Mouse (Mus musculus) intestine, embryonic 14.5 days (tissue): Measurements from ENCODE around the gene Cplx3. TPM values are rescaled to one million over a fixed set of nuclear protein-coding genes. Genes with fewer than 3 reads are reported as not detected.

Experiments
- ATAC-seq: fragments of 200-750 bp; cut with Nextera tagmentation; replicated peaks from 2 replicates; pipeline ENCODE4 v1.8.0; 2017; ENCODE audit warnings: low read depth, moderate number of reproducible peaks, moderate TSS enrichment, moderate library complexity; ENCODE audit not compliant: low FRiP score, low TSS enrichment
- DNase-seq: peaks from one replicate; pipeline ENCODE4 v3.0.0-alpha.2; 2018; ENCODE audit warnings: low spot score
- H3K27ac ChIP-seq: fragments of 300-500 bp; sonication (generic); 2 replicates; pipeline ENCODE4 v1.5.1; 2014; ENCODE audit warnings: low read depth, mild to moderate bottlenecking, control low read depth
- H3K27me3 ChIP-seq: fragments of 300-500 bp; sonication (generic); replicated peaks from 2 replicates; pipeline ENCODE4 v1.6.1; 2014; ENCODE audit warnings: low read length, control low read depth; ENCODE audit not compliant: control insufficient read depth, insufficient read depth
- H3K36me3 ChIP-seq: fragments of 300-500 bp; sonication (generic); 2 replicates; pipeline ENCODE4 v1.6.1; 2014; ENCODE audit warnings: low read length, control low read depth; ENCODE audit not compliant: control insufficient read depth, insufficient read depth
- H3K4me1 ChIP-seq: fragments of 300-500 bp; sonication (generic); replicated peaks from 2 replicates; pipeline ENCODE4 v1.6.1; 2014; ENCODE audit warnings: low read length, control low read depth, mixed read lengths; ENCODE audit not compliant: control insufficient read depth, insufficient read depth
- H3K4me2 ChIP-seq: fragments of 300-500 bp; sonication (generic); 2 replicates; pipeline ENCODE4 v1.6.1; 2014; ENCODE audit warnings: low read length
- H3K4me3 ChIP-seq: fragments of 300-500 bp; sonication (generic); 2 replicates; pipeline ENCODE4 v1.5.1; 2014; ENCODE audit warnings: low read depth, low read length, control low read depth, mixed read lengths
- H3K9ac ChIP-seq: fragments of 300-500 bp; sonication (generic); 2 replicates; pipeline ENCODE4 v1.6.1; 2014; ENCODE audit warnings: mild to moderate bottlenecking, low read length
- H3K9me3 ChIP-seq: fragments of 300-500 bp; sonication (generic); 2 replicates; pipeline ENCODE4 v1.6.1; 2016; ENCODE audit warnings: low read length, control low read depth; ENCODE audit not compliant: control insufficient read depth
- WGBS: fragments of 180-500 bp; shearing (Covaris S2); extraction: QIAGEN DNeasy Blood & Tissue Kit; methylation state at CpG from one replicate; pipeline ENCODE4 v1.1.7; 2014; 5-methylcytosine and 5-hydroxymethylcytosine counted together
- polyA plus RNA-seq: library from polyadenylated mRNA; unstranded; fragments of >200 nt; fragmentation: Nextera tagmentation; extraction: Ambion mirVana; gene quantifications from 2 replicates; pipeline ENCODE4 v1.2.1, GENCODE M21; 2014

The Cplx3 gene
- polyA plus RNA-seq, 1 experiment from 2014 or later: not detected

GRCm38 (mm10) chr9:57584991-57585390 is 21.1 kb downstream of the Cplx3 start:
- no peaks in the 10 kb centered on the region; the same call in 1 of the 2 replicates for H3K4me1 ChIP-seq
- no peak for DNase-seq
- 91% methylated on average over 3 of the region's 3 CpGs for WGBS
- H3K9ac ChIP-seq: no peak overlapping the region
- H3K9me3 ChIP-seq: no peaks in the 10 kb centered on the region
- H3K4me2 ChIP-seq: no peak overlapping the region
- H3K4me3 ChIP-seq: no peak overlapping the region
- H3K36me3 ChIP-seq: peaks cover 72% of the 10 kb centered on the region
- no peaks in the 10 kb centered on the region for H3K27me3 ChIP-seq
- no peak for ATAC-seq
- no peak overlapping the region for H3K27ac ChIP-seq

GRCm38 (mm10) chr9:57577144-57577849 is 28.8 kb downstream of the Cplx3 start:
- DNase-seq (no peak), ATAC-seq (no peak)
- Histone ChIP-seq H3K36me3 (peaks cover 56% of the 10 kb centered on the region), H3K4me1 (no peaks in the 10 kb centered on the region), H3K9me3 (no peaks in the 10 kb centered on the region), H3K27ac (no peak overlapping the region), H3K27me3 (no peaks in the 10 kb centered on the region), H3K9ac (no peak overlapping the region), H3K4me2 (no peak overlapping the region), H3K4me3 (no peak overlapping the region)
- 83% methylated on average over 6 of the region's 6 CpGs for WGBS

- Histone ChIP-seq H3K36me3 (peaks cover 51% of the 10 kb centered on the region), H3K4me2 (no peak overlapping the region), H3K27me3 (no peaks in the 10 kb centered on the region), H3K9ac (no peak overlapping the region), H3K4me3 (no peak overlapping the region), H3K9me3 (no peaks in the 10 kb centered on the region), H3K27ac (no peak overlapping the region), H3K4me1 (no peaks in the 10 kb centered on the region)
- ATAC-seq: no peak
- 71% methylated on average over 3 of the region's 3 CpGs for WGBS
- DNase-seq: no peak
Measured at GRCm38 (mm10) chr9:57575577-57575976, 30.5 kb downstream of the Cplx3 start.

GRCm38 (mm10) chr9:57574397-57574796 is 31.7 kb downstream of the Cplx3 start:
- Histone ChIP-seq H3K4me3 (no peak overlapping the region), H3K36me3 (peaks cover 45% of the 10 kb centered on the region), H3K4me1 (no peaks in the 10 kb centered on the region), H3K9me3 (no peaks in the 10 kb centered on the region), H3K4me2 (no peak overlapping the region), H3K27me3 (no peaks in the 10 kb centered on the region), H3K9ac (no peak overlapping the region), H3K27ac (no peak overlapping the region)
- ATAC-seq (no peak), DNase-seq (no peak)

- H3K4me3 ChIP-seq: no peak overlapping the region
- peaks cover 32% of the 10 kb centered on the region for H3K36me3 ChIP-seq
- H3K27ac ChIP-seq: no peak overlapping the region
- H3K9ac ChIP-seq: no peak overlapping the region
- no peak overlapping the region for H3K4me2 ChIP-seq
- H3K27me3 ChIP-seq: no peaks in the 10 kb centered on the region
- ATAC-seq: no peak
- peaks cover 17% of the 10 kb centered on the region; the same call in 1 of the 2 replicates for H3K4me1 ChIP-seq
- WGBS: 93% methylated on average over 6 of the region's 6 CpGs
- no peak for DNase-seq
- H3K9me3 ChIP-seq: no peaks in the 10 kb centered on the region
Measured at GRCm38 (mm10) chr9:57568500-57568899, 37.6 kb downstream of the Cplx3 start.

- Histone ChIP-seq H3K27me3 (no peaks in the 10 kb centered on the region), H3K4me3 (no peak overlapping the region), H3K36me3 (peaks cover 29% of the 10 kb centered on the region), H3K4me1 (peaks cover 28% of the 10 kb centered on the region), H3K4me2 (no peak overlapping the region), H3K27ac (no peak overlapping the region), H3K9me3 (no peaks in the 10 kb centered on the region), H3K9ac (no peak overlapping the region)
- DNase-seq (no peak), ATAC-seq (no peak)
- WGBS: 53% methylated on average over 8 of the region's 8 CpGs
Measured at GRCm38 (mm10) chr9:57566846-57567245, 39.2 kb downstream of the Cplx3 start.

GRCm38 (mm10) chr9:57565741-57566221 is 40.3 kb downstream of the Cplx3 start:
- Histone ChIP-seq H3K9ac (no peak overlapping the region), H3K4me1 (peaks cover 33% of the 10 kb centered on the region), H3K27me3 (no peaks in the 10 kb centered on the region), H3K27ac (no peak overlapping the region), H3K9me3 (no peaks in the 10 kb centered on the region), H3K4me3 (no peak overlapping the region), H3K36me3 (peaks cover 23% of the 10 kb centered on the region), H3K4me2 (no peak overlapping the region)
- ATAC-seq: no peak
- DNase-seq: no peak
- WGBS: 30% methylated on average over 10 of the region's 10 CpGs

GRCm38 (mm10) chr9:57564609-57565008 is 41.5 kb downstream of the Cplx3 start:
- Histone ChIP-seq H3K4me2 (no peak overlapping the region), H3K36me3 (peaks cover 15% of the 10 kb centered on the region), H3K4me1 (peaks cover 38% of the 10 kb centered on the region), H3K27ac (no peak overlapping the region), H3K9ac (no peak overlapping the region), H3K9me3 (no peaks in the 10 kb centered on the region), H3K4me3 (no peak overlapping the region), H3K27me3 (no peaks in the 10 kb centered on the region)
- ATAC-seq (no peak), DNase-seq (no peak)
- 90% methylated on average over 6 of the region's 6 CpGs for WGBS

- Histone ChIP-seq H3K36me3 (0 out of 2 replicates have a peak, but pooled peaks cover 1% of the 10 kb centered on the region), H3K4me1 (peaks cover 38% of the 10 kb centered on the region), H3K4me3 (0 out of 2 replicates have a peak overlapping the region, but pooled peaks have one; percentile 13), H3K27ac (peak overlapping the region; percentile 47; the same call in 1 of the 2 replicates), H3K27me3 (no peaks in the 10 kb centered on the region), H3K4me2 (peak overlapping the region; percentile 28; the same call in 1 of the 2 replicates), H3K9ac (0 out of 2 replicates have a peak overlapping the region, but pooled peaks have one; percentile 5), H3K9me3 (no peaks in the 10 kb centered on the region)
- DNase-seq (no peak), ATAC-seq (peak; percentile 21; the same call in 1 of the 2 replicates)
- 33% methylated on average over 4 of the region's 4 CpGs for WGBS
Measured at GRCm38 (mm10) chr9:57562896-57563372, 43.1 kb downstream of the Cplx3 start.
